ENCODE assay signal across 9 mouse cellular contexts in genomic region chr17:50795445-50796095, GRCm38 (mm10).
DNase-seq lines count a peak whose midpoint lies in the region; ATAC-seq and TF ChIP-seq lines count a peak whose summit lies in the region.
"Had no signal": no experiment of that assay in that cellular context is flagged by ENCODE, and none has a peak within 500 bp of the region (broad histone marks: within the 10 kb centered on the region; RNA-seq: fewer than 3 reads in every experiment).

No protein-coding gene starts in this region.

- no peak overlapping the region for H3K4me3 ChIP-seq in intestine, embryonic 14.5 days (ENCODE audit: low read depth, low read length)
- H3K4me3 ChIP-seq in midbrain, embryonic 12.5 days = no peak overlapping the region
- H3K4me3 ChIP-seq in spleen, adult 2 months (ENCODE audit: extremely low read depth, insufficient read depth, insufficient read length) = no peak overlapping the region
- H3K4me3 ChIP-seq: myocyte had no signal

- peak; percentile 51 for DNase-seq in urinary bladder, postnatal 14 days (ENCODE audit: low spot score)
- no peak for DNase-seq in urinary bladder, postnatal 10 days (ENCODE audit: low spot score)
- DNase-seq in cerebellum, postnatal 25 days = peak; percentile 61 to 77
- DNase-seq in gastrocnemius, adult 8-10 months (ENCODE audit: low spot score in 2 of 2) = peak; percentile 3 to 17
- DNase-seq in intestine, embryonic 14.5 days (ENCODE audit: low spot score) = no peak
- peak; percentile 45 to 67 for DNase-seq in left cerebral cortex, postnatal 10 days (ENCODE audit: extremely low spot score in 1 of 2, low spot score in 2 of 2)
- DNase-seq in spleen, adult 2 months (ENCODE audit: low read depth in 1 of 2, low spot score in 2 of 2) = peak; percentile 45 to 49

- intact Hi-C loops in left cerebral cortex, postnatal 10 days (cut with DNase I) = loop anchor here (5.0 to 10.0 kb wide), 2 partner anchors 281 to 503 kb away; partner anchors contain the start of gene Dazl

- no peak for TF ChIP-seq POLR2A in spleen, adult 2 months (IDR thresholded peaks at IDR 0.05; ENCODE audit: low read depth, low read length)

- no peak overlapping the region for H3K4me2 ChIP-seq in intestine, embryonic 14.5 days (ENCODE audit: low read length)
- no peak overlapping the region for H3K4me2 ChIP-seq in midbrain, embryonic 12.5 days (replicated peaks)

- no peaks in the 10 kb centered on the region for H3K4me1 ChIP-seq in intestine, embryonic 14.5 days (replicated peaks; ENCODE audit: control insufficient read depth, insufficient read depth, low read length)
- no peaks in the 10 kb centered on the region for H3K4me1 ChIP-seq in midbrain, embryonic 12.5 days
- no peaks in the 10 kb centered on the region for H3K4me1 ChIP-seq in spleen, adult 2 months (ENCODE audit: control insufficient read depth, insufficient read depth, insufficient read length)

- no peak overlapping the region for H3K27ac ChIP-seq in intestine, embryonic 14.5 days (ENCODE audit: low read depth)
- H3K27ac ChIP-seq in midbrain, embryonic 12.5 days (replicated peaks) = no peak overlapping the region
- H3K27ac ChIP-seq in spleen, adult 2 months (ENCODE audit: insufficient read depth, low read length) = no peak overlapping the region

- H3K27me3 ChIP-seq in intestine, embryonic 14.5 days (replicated peaks; ENCODE audit: control insufficient read depth, insufficient read depth, low read length) = no peaks in the 10 kb centered on the region
- no peaks in the 10 kb centered on the region for H3K27me3 ChIP-seq in midbrain, embryonic 12.5 days
- H3K27me3 ChIP-seq in spleen, adult 2 months (ENCODE audit: control insufficient read depth, insufficient read depth, low read length) = no peaks in the 10 kb centered on the region

- no peaks in the 10 kb centered on the region for H3K9me3 ChIP-seq in intestine, embryonic 14.5 days (ENCODE audit: control insufficient read depth, low read length)
- H3K9me3 ChIP-seq in midbrain, embryonic 12.5 days = no peaks in the 10 kb centered on the region

- H3K36me3 ChIP-seq in intestine, embryonic 14.5 days (ENCODE audit: control insufficient read depth, insufficient read depth, low read length) = no peaks in the 10 kb centered on the region
- no peaks in the 10 kb centered on the region for H3K36me3 ChIP-seq in midbrain, embryonic 12.5 days
- peaks cover 3% of the 10 kb centered on the region for H3K36me3 ChIP-seq in spleen, adult 2 months (ENCODE audit: control insufficient read depth, insufficient read depth, low read length)

- peak; percentile 77; the same call in 1 of the 2 replicates for ATAC-seq in intestine, embryonic 14.5 days (replicated peaks; ENCODE audit: low FRiP score, low TSS enrichment, low read depth)
- ATAC-seq in midbrain, embryonic 12.5 days (ENCODE audit: low FRiP score, low read depth) = peak; percentile 87

- peak; percentile 46; the same call in 1 of the 2 replicates for TF ChIP-seq CTCF in spleen, adult 2 months (IDR thresholded peaks at IDR 0.05; ENCODE audit: extremely low read depth, insufficient read depth, insufficient read length, insufficient replicate concordance)

- 69% methylated on average over 6 of the region's 6 CpGs for WGBS in intestine, embryonic 14.5 days
- 71% methylated on average over 6 of the region's 6 CpGs for WGBS in midbrain, embryonic 12.5 days
- WGBS in spleen, adult 2 months = 74% methylated on average over 6 of the region's 6 CpGs

- no peak overlapping the region for H3K9ac ChIP-seq in intestine, embryonic 14.5 days (ENCODE audit: low read length)
- no peak overlapping the region for H3K9ac ChIP-seq in midbrain, embryonic 12.5 days (replicated peaks)

Comparison
In these comparisons a context has a peak if more than half of its experiments do, and no peak if none do; other contexts are left out.
1. DNase-seq: peak in urinary bladder, postnatal 14 days (single experiment), cerebellum, postnatal 25 days (2 of 2), gastrocnemius, adult 8-10 months (2 of 2), left cerebral cortex, postnatal 10 days (2 of 2) and spleen, adult 2 months (2 of 2); none in urinary bladder, postnatal 10 days (single experiment) and intestine, embryonic 14.5 days (single experiment).